Mouse (Mus musculus) neural tube, embryonic 11.5 days (tissue): ENCODE results near the gene Ccdc28b. TPM values are rescaled to one million over a fixed set of nuclear protein-coding genes. Genes with fewer than 3 reads are reported as not detected.

Experiments
- ATAC-seq: fragments of 200-750 bp; cut with Nextera tagmentation; 2 replicates; pipeline ENCODE4 v1.8.0; 2017; ENCODE audit warnings: moderate number of reproducible peaks, mild to moderate bottlenecking, moderate TSS enrichment, moderate library complexity; ENCODE audit not compliant: insufficient read depth, low FRiP score, low TSS enrichment
- DNase-seq: peaks from one replicate; pipeline ENCODE4 v3.0.0-alpha.2; 2015; ENCODE audit warnings: low spot score
- H3K27ac ChIP-seq: fragments of 300-500 bp; sonication (generic); 2 replicates; pipeline ENCODE4 v1.5.1; 2014; ENCODE audit warnings: low read depth, mild to moderate bottlenecking, low read length
- H3K27me3 ChIP-seq: fragments of 300-500 bp; sonication (generic); 2 replicates; pipeline ENCODE4 v1.6.1; 2014; ENCODE audit warnings: mild to moderate bottlenecking, low read length, mixed read lengths; ENCODE audit not compliant: control insufficient read depth, insufficient read depth
- H3K36me3 ChIP-seq: fragments of 300-500 bp; sonication (generic); 2 replicates; pipeline ENCODE4 v1.6.1; 2014; ENCODE audit warnings: mild to moderate bottlenecking, low read length, moderate library complexity, mixed read lengths; ENCODE audit not compliant: control insufficient read depth, insufficient read depth
- H3K4me1 ChIP-seq: fragments of 300-500 bp; sonication (generic); 2 replicates; pipeline ENCODE4 v1.6.1; 2014; ENCODE audit warnings: low read length, mixed read lengths; ENCODE audit not compliant: control insufficient read depth, insufficient read depth
- H3K4me2 ChIP-seq: fragments of 300-500 bp; sonication (generic); 2 replicates; pipeline ENCODE4 v1.6.1; 2014; ENCODE audit warnings: low read depth, mild to moderate bottlenecking, moderate library complexity
- H3K4me3 ChIP-seq: fragments of 300-500 bp; sonication (generic); 2 replicates; pipeline ENCODE4 v1.5.1; 2014; ENCODE audit warnings: low read depth, low read length
- H3K9ac ChIP-seq: fragments of 300-500 bp; sonication (generic); 2 replicates; pipeline ENCODE4 v1.6.1; 2014; ENCODE audit warnings: mild to moderate bottlenecking, low read length
- H3K9me3 ChIP-seq: fragments of 300-500 bp; sonication (generic); 2 replicates; pipeline ENCODE4 v1.6.1; 2016; ENCODE audit warnings: low read length; ENCODE audit not compliant: control insufficient read depth
- WGBS: fragments of 180-500 bp; shearing (Covaris S2); extraction: QIAGEN DNeasy Blood & Tissue Kit; methylation state at CpG from one replicate; pipeline ENCODE4 v1.1.7; 2014; 5-methylcytosine and 5-hydroxymethylcytosine counted together
- polyA plus RNA-seq: library from polyadenylated mRNA; unstranded; fragments of >200 nt; fragmentation: Nextera tagmentation; extraction: Ambion mirVana; gene quantifications from 2 replicates; pipeline ENCODE4 v1.2.1, GENCODE M21; 2014

The Ccdc28b gene
- polyA plus RNA-seq, 1 experiment from 2014 or later: 69.4 TPM

GRCm38 (mm10) chr4:129610026-129610425, 13.7 kb downstream of the Ccdc28b start:
- no peak for DNase-seq
- 65% methylated on average over 4 of the region's 4 CpGs for WGBS
- H3K9ac ChIP-seq: no peak overlapping the region
- no peak overlapping the region for H3K27ac ChIP-seq
- H3K27me3 ChIP-seq: no peaks in the 10 kb centered on the region
- H3K4me3 ChIP-seq: no peak overlapping the region
- H3K4me1 ChIP-seq: no peaks in the 10 kb centered on the region
- H3K4me2 ChIP-seq: no peak overlapping the region
- H3K9me3 ChIP-seq: no peaks in the 10 kb centered on the region
- no peak for ATAC-seq
- peaks cover 10% of the 10 kb centered on the region for H3K36me3 ChIP-seq

GRCm38 (mm10) chr4:129609139-129609631, 14.6 kb downstream of the Ccdc28b start:
- ATAC-seq (no peak), DNase-seq (no peak)
- no peaks in the 10 kb centered on the region for H3K4me1 ChIP-seq
- WGBS: 83% methylated on average over 12 of the region's 12 CpGs
- no peak overlapping the region for H3K4me2 ChIP-seq
- no peak overlapping the region for H3K9ac ChIP-seq
- H3K36me3 ChIP-seq: peaks cover 10% of the 10 kb centered on the region
- no peak overlapping the region for H3K4me3 ChIP-seq
- H3K27me3 ChIP-seq: no peaks in the 10 kb centered on the region
- no peak overlapping the region for H3K27ac ChIP-seq
- H3K9me3 ChIP-seq: no peaks in the 10 kb centered on the region

GRCm38 (mm10) chr4:129608426-129609025, 15.2 kb downstream of the Ccdc28b start:
- no peak overlapping the region for H3K27ac ChIP-seq
- ATAC-seq (peak; percentile 67; the same call in 1 of the 2 replicates), DNase-seq (peak; percentile 82)
- H3K4me1 ChIP-seq: no peaks in the 10 kb centered on the region
- 44% methylated on average over 7 of the region's 7 CpGs for WGBS
- H3K4me3 ChIP-seq: no peak overlapping the region
- H3K27me3 ChIP-seq: no peaks in the 10 kb centered on the region
- no peak overlapping the region for H3K9ac ChIP-seq
- peaks cover 10% of the 10 kb centered on the region for H3K36me3 ChIP-seq
- no peaks in the 10 kb centered on the region for H3K9me3 ChIP-seq
- H3K4me2 ChIP-seq: no peak overlapping the region

GRCm38 (mm10) chr4:129600233-129601158, 23.3 kb downstream of the Ccdc28b start, which contains the start of the genes Eif3i and Tmem234:
TSS of gene Eif3i (minus strand) at chr4:129600648.
TSS of gene Tmem234 (plus strand) at chr4:129600668.
- Histone ChIP-seq H3K36me3 (peaks cover 3% of the 10 kb centered on the region; the same call in 1 of the 2 replicates), H3K27ac (0 out of 2 replicates have a peak within 1 kb of the TSS, but pooled peaks have one; percentile 49)

GRCm38 (mm10) chr4:129588865-129589264, 34.9 kb downstream of the Ccdc28b start:
- no peak overlapping the region for H3K27ac ChIP-seq
- H3K36me3 ChIP-seq: peaks cover 13% of the 10 kb centered on the region
- no peak for ATAC-seq
- no peaks in the 10 kb centered on the region for H3K4me1 ChIP-seq
- no peak overlapping the region for H3K4me2 ChIP-seq
- H3K27me3 ChIP-seq: no peaks in the 10 kb centered on the region
- no peak overlapping the region for H3K9ac ChIP-seq
- H3K9me3 ChIP-seq: no peaks in the 10 kb centered on the region
- DNase-seq: no peak
- no peak overlapping the region for H3K4me3 ChIP-seq
- WGBS: 85% methylated on average over 4 of the region's 4 CpGs

More at GRCm38 (mm10) chr4:129600233-129601158, 23.3 kb downstream of the Ccdc28b start, which contains the start of the genes Eif3i and Tmem234:
- H3K9me3 ChIP-seq: no peaks in the 10 kb centered on the region
- peak within 1 kb of the TSS; percentile 88 for H3K9ac ChIP-seq
- peaks cover 19% of the 10 kb centered on the region for H3K4me1 ChIP-seq
- ATAC-seq (peak; percentile 84), DNase-seq (peak; percentile 85)
- peak within 1 kb of the TSS; percentile 92 for H3K4me3 ChIP-seq
- WGBS: under 1% methylated on average over 71 of the region's 74 CpGs
- H3K4me2 ChIP-seq: peak within 1 kb of the TSS; percentile 90
- no peaks in the 10 kb centered on the region for H3K27me3 ChIP-seq

GRCm38 (mm10) chr4:129586943-129587342, 36.8 kb downstream of the Ccdc28b start:
- no peaks in the 10 kb centered on the region for H3K9me3 ChIP-seq
- ATAC-seq (no peak), DNase-seq (no peak)
- H3K36me3 ChIP-seq: peaks cover 8% of the 10 kb centered on the region
- no peaks in the 10 kb centered on the region for H3K27me3 ChIP-seq
- no peak overlapping the region for H3K27ac ChIP-seq
- no peak overlapping the region for H3K4me2 ChIP-seq
- WGBS: 36% methylated on average over 1 of the region's 1 CpGs
- no peaks in the 10 kb centered on the region for H3K4me1 ChIP-seq
- no peak overlapping the region for H3K4me3 ChIP-seq
- no peak overlapping the region for H3K9ac ChIP-seq

- Histone ChIP-seq H3K4me3 (no peak overlapping the region), H3K27ac (no peak overlapping the region)
- WGBS: 75% methylated on average over 9 of the region's 9 CpGs
These were observed 38.0 kb downstream of the Ccdc28b start for GRCm38 (mm10) chr4:129585773-129586172.

GRCm38 (mm10) chr4:129584884-129585608, 38.7 kb downstream of the Ccdc28b start:
- peak overlapping the region; percentile 58 for H3K4me2 ChIP-seq
- no peaks in the 10 kb centered on the region for H3K9me3 ChIP-seq
- ATAC-seq: no peak
- H3K27me3 ChIP-seq: no peaks in the 10 kb centered on the region
- no peak overlapping the region for H3K27ac ChIP-seq
- no peaks in the 10 kb centered on the region for H3K36me3 ChIP-seq
- H3K4me1 ChIP-seq: no peaks in the 10 kb centered on the region
- H3K9ac ChIP-seq: peak overlapping the region; percentile 19
- 3% methylated on average over 36 of the region's 36 CpGs for WGBS
- peak; percentile 87 for DNase-seq
- peak overlapping the region; percentile 30 for H3K4me3 ChIP-seq

More at GRCm38 (mm10) chr4:129585773-129586172, 38.0 kb downstream of the Ccdc28b start:
- ATAC-seq (no peak), DNase-seq (no peak)
- H3K4me1 ChIP-seq: no peaks in the 10 kb centered on the region
- no peak overlapping the region for H3K9ac ChIP-seq
- no peaks in the 10 kb centered on the region for H3K9me3 ChIP-seq
- H3K36me3 ChIP-seq: no peaks in the 10 kb centered on the region; the same call in none of the 2 replicates
- H3K27me3 ChIP-seq: no peaks in the 10 kb centered on the region
- H3K4me2 ChIP-seq: no peak overlapping the region; the same call in 1 of the 2 replicates
